Mouse (Mus musculus) MEL (cell line): ENCODE data around the gene Atp1a1.

Experiments used
- CHD2 ChIP-seq: IDR thresholded peaks from 2 replicates; pipeline ENCODE4 v1.6.1; 2011; ENCODE audit warnings: low read length, improper control_type of control experiment
- CTCF ChIP-seq, 3 experiments: IDR thresholded peaks in 2 of 3; conservative IDR thresholded peaks in 1 of 3; 2 replicates each; pipeline ENCODE4 v1.5.1; 2011 to 2012; ENCODE audit warnings: low read length in 3 of 3, low read depth in 2 of 3, mild to moderate bottlenecking in 2 of 3, improper control_type of control experiment in 1 of 3, inconsistent platforms in 1 of 3, mixed read lengths in 1 of 3, moderate library complexity in 1 of 3; ENCODE audit not compliant: control insufficient read depth in 1 of 3, insufficient read depth in 1 of 3, poor library complexity in 1 of 3, severe bottlenecking in 1 of 3
- EP300 ChIP-seq, 2 experiments: IDR thresholded peaks; 2 replicates each; pipeline ENCODE4 v1.6.1; 2011; ENCODE audit warnings: improper control_type of control experiment in 2 of 2, low read length in 2 of 2, low read depth in 1 of 2, mild to moderate bottlenecking in 1 of 2
- ETS1 ChIP-seq: IDR thresholded peaks from 2 replicates; pipeline ENCODE4 v1.6.1; 2012; ENCODE audit warnings: low read depth, mild to moderate bottlenecking, inconsistent platforms, low read length, improper control_type of control experiment, moderate library complexity
- GABPA ChIP-seq: IDR thresholded peaks from 2 replicates; pipeline ENCODE4 v1.6.1; 2012; ENCODE audit warnings: low read depth, mild to moderate bottlenecking, inconsistent platforms, low read length, improper control_type of control experiment, moderate library complexity
- KAT2A ChIP-seq: conservative IDR thresholded peaks from 2 replicates; pipeline ENCODE4 v1.6.1; 2012; ENCODE audit warnings: low read depth, low read length, improper control_type of control experiment, inconsistent platforms
- MAFK ChIP-seq: IDR thresholded peaks from 2 replicates; pipeline ENCODE4 v1.6.1; 2011; ENCODE audit warnings: low read depth, mild to moderate bottlenecking, low read length, improper control_type of control experiment, borderline replicate concordance
- MYB ChIP-seq: IDR thresholded peaks from 2 replicates; pipeline ENCODE4 v1.6.1; 2011; ENCODE audit warnings: mild to moderate bottlenecking, low read depth, low read length, improper control_type of control experiment
- POLR2A ChIP-seq, 2 experiments: IDR thresholded peaks; 2 replicates each; pipeline ENCODE4 v1.6.1; 2011 to 2012; ENCODE audit warnings: low read length in 2 of 2, mild to moderate bottlenecking in 2 of 2, control low read depth in 1 of 2, improper control_type of control experiment in 1 of 2, low read depth in 1 of 2, moderate library complexity in 1 of 2; ENCODE audit not compliant: control insufficient read depth in 1 of 2, insufficient read depth in 1 of 2, poor library complexity in 1 of 2
- USF1 ChIP-seq: IDR thresholded peaks from 2 replicates; pipeline ENCODE4 v1.6.1; 2014; ENCODE audit warnings: low read depth, mild to moderate bottlenecking, inconsistent platforms, low read length, improper control_type of control experiment, moderate library complexity

DNA sequence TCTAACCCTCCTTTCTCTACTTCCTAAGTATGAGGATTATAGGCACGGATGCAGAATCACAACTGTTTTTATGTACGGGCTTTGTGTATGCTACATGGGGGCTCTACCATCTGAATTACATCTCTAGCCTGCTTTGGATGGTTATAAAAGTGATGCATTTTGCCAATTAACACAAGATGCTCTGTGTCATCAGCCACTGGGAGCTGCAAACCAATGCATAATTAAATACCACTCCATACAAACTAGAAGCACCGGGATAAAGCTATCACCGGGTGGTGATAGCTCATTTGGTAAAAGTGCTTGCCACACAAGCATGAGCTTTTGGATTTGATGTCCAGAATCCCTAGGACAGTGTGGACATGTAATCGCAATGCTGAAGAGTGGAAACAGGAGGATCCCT is 19.8 kb upstream of the Atp1a1 start:
- TF ChIP-seq CTCF (IDR thresholded peaks at IDR 0.05 in 2 of 3, conservative IDR thresholded peaks at IDR 0.05 in 1 of 3; ENCODE audit: control insufficient read depth in 1 of 3, insufficient read depth in 1 of 3, low read depth in 2 of 3, low read length in 3 of 3, poor library complexity in 1 of 3, severe bottlenecking in 1 of 3) (no peak), CHD2 (no peak), KAT2A (no peak), ETS1 (no peak), POLR2A (IDR thresholded peaks at IDR 0.05; ENCODE audit: control insufficient read depth in 1 of 2, insufficient read depth in 1 of 2, low read depth in 1 of 2, low read length in 2 of 2, poor library complexity in 1 of 2) (no peak), MYB (no peak), USF1 (no peak), EP300 (IDR thresholded peaks at IDR 0.05; ENCODE audit: low read depth in 1 of 2, low read length in 2 of 2) (no peak), MAFK (no peak), GABPA (no peak)
